In the genomic region with DNA sequence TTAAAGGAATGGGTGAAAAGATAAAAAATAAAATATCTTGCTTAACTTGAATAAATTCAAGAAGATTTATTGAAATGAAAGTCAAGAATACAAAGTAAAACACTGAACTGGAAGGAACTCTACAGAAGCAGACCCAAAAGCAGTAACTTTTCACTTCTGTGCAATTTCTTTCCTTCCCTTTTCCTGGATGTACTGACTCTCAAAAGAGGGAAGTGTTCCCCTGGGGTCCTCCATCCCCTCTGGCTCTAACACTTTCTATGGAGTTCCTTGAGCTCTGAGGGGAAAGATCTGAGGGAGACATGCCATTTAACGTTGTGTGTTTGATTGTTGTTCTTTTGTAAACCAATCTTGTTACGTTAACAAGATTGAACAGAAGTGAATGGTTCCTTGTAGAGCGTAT, we compare ENCODE assay signal across 21 mouse cellular contexts.
DNase-seq lines count a peak whose midpoint lies in the region; ATAC-seq lines count a peak whose summit lies in the region.
"Had no signal": no experiment of that assay in that cellular context is flagged by ENCODE, and none has a peak within 500 bp of the region (broad histone marks: within the 10 kb centered on the region; RNA-seq: fewer than 3 reads in every experiment).

No protein-coding gene starts in this region.

- H3K4me2 ChIP-seq in midbrain, embryonic 11.5 days, result no peak overlapping the region
- no peak overlapping the region for H3K4me2 ChIP-seq in midbrain, embryonic 16.5 days (ENCODE audit: low read length)
- H3K4me2 ChIP-seq in kidney, embryonic 15.5 days, result no peak overlapping the region

- peaks cover 12% of the 10 kb centered on the region for H3K4me1 ChIP-seq in midbrain, embryonic 11.5 days (ENCODE audit: control insufficient read depth, insufficient read depth, low read length)
- no peaks in the 10 kb centered on the region for H3K4me1 ChIP-seq in midbrain, embryonic 16.5 days (ENCODE audit: control insufficient read depth, insufficient read depth, low read length)
- H3K4me1 ChIP-seq in kidney, embryonic 15.5 days, result no peaks in the 10 kb centered on the region

- no peaks in the 10 kb centered on the region for H3K9me3 ChIP-seq in midbrain, embryonic 11.5 days (ENCODE audit: control insufficient read depth, low read length)
- H3K9me3 ChIP-seq in midbrain, embryonic 16.5 days (replicated peaks; ENCODE audit: control insufficient read depth, low read length, poor library complexity, severe bottlenecking), result no peaks in the 10 kb centered on the region
- no peaks in the 10 kb centered on the region for H3K9me3 ChIP-seq in kidney, embryonic 15.5 days (replicated peaks)
- H3K9me3 ChIP-seq: G1E had no signal

- no peak overlapping the region for H3K9ac ChIP-seq in midbrain, embryonic 11.5 days (ENCODE audit: low read length)
- no peak overlapping the region for H3K9ac ChIP-seq in midbrain, embryonic 16.5 days (ENCODE audit: low read depth, low read length)
- no peak overlapping the region for H3K9ac ChIP-seq in kidney, embryonic 15.5 days

- no peak for ATAC-seq in midbrain, embryonic 11.5 days (ENCODE audit: low FRiP score)
- ATAC-seq in midbrain, embryonic 16.5 days, result no peak
- ATAC-seq in granulocyte monocyte progenitor cell, adult 5-6 weeks (replicated peaks; ENCODE audit: poor library complexity, severe bottlenecking), result peak; percentile 78
- ATAC-seq in megakaryocyte, adult 5-6 weeks (ENCODE audit: poor library complexity, severe bottlenecking), result peak; percentile 63
- no peak for ATAC-seq in kidney, embryonic 15.5 days (replicated peaks; ENCODE audit: low FRiP score)
- ATAC-seq: activated CD4-positive, CD25-positive, alpha-beta regulatory T cell, adult 4 months; CD4-positive, CD25-positive, alpha-beta regulatory T cell, adult 4 months; Patski had no signal

- DNase-seq in midbrain, embryonic 11.5 days (ENCODE audit: low spot score, missing footprints), result peak; percentile 41
- DNase-seq in heart, postnatal 10 days, result no peak
- DNase-seq: adrenal gland, adult 2 months; adrenal gland, adult 8-10 months; adrenal gland, postnatal 10 days; adrenal gland, postnatal 14 days; adrenal gland, postnatal 25 days; adrenal gland, postnatal 36 days; B cell, adult 2 months; cerebellum, adult 11 months; cerebellum, adult 11-12 months; cerebellum, adult 18-20 months had no signal

- WGBS in midbrain, embryonic 11.5 days, result 34% methylated on average over 3 of the region's 3 CpGs
- 26% methylated on average over 3 of the region's 3 CpGs for WGBS in midbrain, embryonic 16.5 days
- WGBS in kidney, embryonic 15.5 days, result 74% methylated on average over 3 of the region's 3 CpGs

- H3K4me3 ChIP-seq in midbrain, embryonic 11.5 days (ENCODE audit: low read depth, low read length), result no peak overlapping the region
- no peak overlapping the region for H3K4me3 ChIP-seq in midbrain, embryonic 16.5 days (ENCODE audit: low read depth, low read length)
- no peak overlapping the region for H3K4me3 ChIP-seq in kidney, embryonic 15.5 days (replicated peaks)

- H3K36me3 ChIP-seq in midbrain, embryonic 11.5 days (ENCODE audit: control insufficient read depth, insufficient read depth, low read length), result no peaks in the 10 kb centered on the region
- no peaks in the 10 kb centered on the region for H3K36me3 ChIP-seq in midbrain, embryonic 16.5 days (ENCODE audit: control insufficient read depth, insufficient read depth, low read length)
- H3K36me3 ChIP-seq in kidney, embryonic 15.5 days, result no peaks in the 10 kb centered on the region
- H3K36me3 ChIP-seq: G1E had no signal

- H3K27me3 ChIP-seq in midbrain, embryonic 11.5 days (ENCODE audit: control insufficient read depth, insufficient read depth, low read length), result no peaks in the 10 kb centered on the region
- no peaks in the 10 kb centered on the region for H3K27me3 ChIP-seq in midbrain, embryonic 16.5 days (ENCODE audit: control insufficient read depth, insufficient read depth, low read depth, low read length)
- no peaks in the 10 kb centered on the region for H3K27me3 ChIP-seq in kidney, embryonic 15.5 days
- H3K27me3 ChIP-seq: CH12.LX, Patski had no signal

- no peak overlapping the region for H3K27ac ChIP-seq in midbrain, embryonic 11.5 days (ENCODE audit: low read depth, low read length)
- H3K27ac ChIP-seq in midbrain, embryonic 16.5 days (ENCODE audit: low read length), result no peak overlapping the region
- no peak overlapping the region for H3K27ac ChIP-seq in kidney, embryonic 15.5 days

- intact Hi-C loops in heart, postnatal 10 days (cut with DNase I), result no loop called here

Comparison
In these comparisons a context has a peak if more than half of its experiments do, and no peak if none do; other contexts are left out.
1. ATAC-seq: peak in granulocyte monocyte progenitor cell, adult 5-6 weeks (single experiment) and megakaryocyte, adult 5-6 weeks (single experiment); none in midbrain, embryonic 11.5 days (single experiment), midbrain, embryonic 16.5 days (single experiment) and kidney, embryonic 15.5 days (single experiment).